Mouse (Mus musculus): ENCODE data around the gene Ppp1r36. TPM values are rescaled to one million over a fixed set of nuclear protein-coding genes. Genes with fewer than 3 reads are reported as not detected.
A peak's percentile ranks its signal among the peaks of the same experiment; 100 is the strongest.

Ppp1r36 gene
- total and polyA plus RNA-seq, 3 experiments = not detected

DNA sequence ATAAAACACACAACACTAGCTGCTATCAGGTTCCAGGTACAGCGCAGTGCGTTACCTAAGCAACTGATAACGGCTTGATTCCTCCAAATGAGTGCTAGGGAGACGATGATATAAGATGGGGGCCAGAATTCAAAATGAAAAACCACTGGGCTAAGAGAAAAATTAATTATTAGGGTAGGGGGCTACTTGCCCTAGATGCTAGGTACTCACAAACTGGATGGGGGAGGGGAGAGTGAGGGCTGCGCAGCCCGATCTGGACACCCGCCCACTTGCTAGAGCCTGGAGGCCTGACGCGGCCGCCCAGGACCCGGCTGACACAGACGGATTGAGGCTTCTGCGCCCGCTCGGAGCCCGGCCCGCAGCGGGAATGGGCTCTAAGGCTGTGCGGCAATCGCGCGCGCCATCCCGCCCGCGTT, 48.5 kb upstream of the Ppp1r36 start:
- H3K9ac ChIP-seq (ENCODE audit: control insufficient read depth, low read depth, low read length, poor library complexity, severe bottlenecking) = peak overlapping the region; percentile 100
- DNase-seq (ENCODE audit: low read depth, low spot score) = peak; percentile 80
- peak overlapping the region; percentile 67 to 87 for H3K4me3 ChIP-seq (ENCODE audit: control insufficient read depth in 1 of 2, insufficient read depth in 1 of 2, low read depth in 2 of 2, low read length in 2 of 2)
- peaks cover 80% of the 10 kb centered on the region for H3K79me2 ChIP-seq (ENCODE audit: control insufficient read depth, insufficient read depth, low read length, poor library complexity)
- peak overlapping the region; percentile 97 for H3K27ac ChIP-seq (ENCODE audit: control insufficient read depth, low read depth, low read length)
- peaks cover 25 to 35% of the 10 kb centered on the region in 2 experiments for H3K4me1 ChIP-seq (ENCODE audit: control insufficient read depth in 1 of 2, insufficient read depth in 2 of 2, low read length in 2 of 2)
- no peaks in the 10 kb centered on the region for H3K9me3 ChIP-seq (replicated peaks; ENCODE audit: insufficient read depth, low read length)
- no peaks in the 10 kb centered on the region for H3K27me3 ChIP-seq (ENCODE audit: control insufficient read depth in 1 of 2, insufficient read depth in 2 of 2, low read length in 2 of 2)
- H3K36me3 ChIP-seq (ENCODE audit: control insufficient read depth in 1 of 2, insufficient read depth in 2 of 2, low read length in 2 of 2) = peaks cover 0 to 41% of the 10 kb centered on the region in 2 experiments; a peak in 2 of 4 replicates
- TF ChIP-seq NRF1 (IDR thresholded peaks at IDR 0.05; ENCODE audit: insufficient read depth, low read depth, low read length, poor library complexity, severe bottlenecking) = no peak
- TF ChIP-seq MAFK (IDR thresholded peaks at IDR 0.05; ENCODE audit: borderline replicate concordance, low read depth, low read length) = no peak
- no peak for TF ChIP-seq POLR2AphosphoS5 (IDR thresholded peaks at IDR 0.05; ENCODE audit: borderline replicate concordance, low read depth, low read length)
- TF ChIP-seq HCFC1 (IDR thresholded peaks at IDR 0.05; ENCODE audit: low read depth, low read length) = 0 out of 2 replicates have a peak, but pooled peaks have one; percentile 1
- peak; percentile 84 for TF ChIP-seq GATA1 (IDR thresholded peaks at IDR 0.05; ENCODE audit: low read depth, low read length)
- TF ChIP-seq TBP (IDR thresholded peaks at IDR 0.05; ENCODE audit: low read depth, low read length) = peak; percentile 64; the same call in 1 of the 2 replicates
- peak; percentile 27 for TF ChIP-seq SIN3A (IDR thresholded peaks at IDR 0.05; ENCODE audit: low read length)
- TF ChIP-seq ZMIZ1 (IDR thresholded peaks at IDR 0.05; ENCODE audit: low read depth, low read length) = no peak
- TF ChIP-seq RAD21 (IDR thresholded peaks at IDR 0.05; ENCODE audit: low read depth, low read length) = no peak
- no peak; the same call in 1 of the 2 replicates for TF ChIP-seq TCF12 (IDR thresholded peaks at IDR 0.05; ENCODE audit: low read depth, low read length)
- no peak for TF ChIP-seq MYC (IDR thresholded peaks at IDR 0.05; ENCODE audit: low read depth, low read length)

DNA sequence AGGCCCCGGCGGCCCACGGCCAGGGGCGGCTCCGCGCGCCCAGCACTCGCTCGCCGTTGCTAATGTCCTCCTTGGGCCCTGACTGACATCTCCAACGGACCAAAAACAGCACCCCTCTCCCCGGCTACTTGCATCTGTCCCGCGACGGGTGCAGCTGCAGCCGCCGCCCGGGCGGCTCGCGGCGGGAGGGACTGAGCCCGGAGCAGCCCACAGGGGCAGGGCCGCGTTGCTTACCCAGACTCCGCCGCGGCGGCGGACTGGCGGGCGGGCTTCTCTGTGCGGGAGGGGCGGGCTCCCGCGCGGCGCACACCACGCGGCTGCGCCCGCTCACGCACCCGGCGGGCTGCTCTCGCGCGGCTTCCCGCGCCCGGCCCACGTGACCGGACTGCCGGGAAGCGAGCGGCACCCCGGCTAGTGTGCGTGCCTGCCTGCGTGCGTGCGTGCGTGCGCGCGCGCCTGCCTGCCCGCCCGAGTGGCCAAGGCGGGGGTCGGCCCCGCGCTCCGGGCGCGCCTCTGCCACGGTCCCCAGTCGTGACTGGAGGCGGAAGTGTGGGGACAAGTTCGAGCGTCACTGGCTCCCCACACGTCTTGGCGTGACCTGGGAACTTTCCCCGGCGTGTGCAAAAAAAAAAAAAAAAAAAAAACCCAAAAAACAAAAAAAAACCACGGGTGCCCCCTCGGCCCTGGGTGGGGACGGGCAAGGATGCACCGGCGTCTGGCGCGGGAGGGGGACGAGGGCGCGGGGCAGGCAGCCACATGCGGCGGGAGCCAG, 47.9 kb upstream of the Ppp1r36 start, which contains the start of gene Zbtb25:
Zbtb25 (minus strand) TSS at position 397 of the 772 bp plus-strand sequence.
- Histone ChIP-seq H3K4me3 (ENCODE audit: control insufficient read depth in 1 of 2, insufficient read depth in 1 of 2, low read depth in 2 of 2, low read length in 2 of 2) (peak within 1 kb of the TSS; percentile 87 to 94), H3K27ac (ENCODE audit: control insufficient read depth, low read depth, low read length) (peak within 1 kb of the TSS; percentile 97), H3K9ac (ENCODE audit: control insufficient read depth, low read depth, low read length, poor library complexity, severe bottlenecking) (peak within 1 kb of the TSS; percentile 100), H3K79me2 (ENCODE audit: control insufficient read depth, insufficient read depth, low read length, poor library complexity) (peaks cover 81% of the 10 kb centered on the region), H3K4me1 (ENCODE audit: control insufficient read depth in 1 of 2, insufficient read depth in 2 of 2, low read length in 2 of 2) (peaks cover 26 to 35% of the 10 kb centered on the region in 2 experiments), H3K27me3 (ENCODE audit: control insufficient read depth in 1 of 2, insufficient read depth in 2 of 2, low read length in 2 of 2) (no peaks in the 10 kb centered on the region), H3K36me3 (ENCODE audit: control insufficient read depth in 1 of 2, insufficient read depth in 2 of 2, low read length in 2 of 2) (peaks cover 0 to 46% of the 10 kb centered on the region in 2 experiments; a peak in 2 of 4 replicates), H3K9me3 (replicated peaks; ENCODE audit: insufficient read depth, low read length) (no peaks in the 10 kb centered on the region)
- peak; percentile 82 for DNase-seq (ENCODE audit: low read depth, low spot score)
- no peak for TF ChIP-seq RCOR1 (IDR thresholded peaks at IDR 0.05; ENCODE audit: low read depth, low read length)
- TF ChIP-seq GATA1 (IDR thresholded peaks at IDR 0.05; ENCODE audit: low read depth, low read length) = no peak
- no peak for TF ChIP-seq ZKSCAN1 (IDR thresholded peaks at IDR 0.05; ENCODE audit: low read depth, low read length)
- 0 out of 6 replicates have a peak, but pooled peaks of 1 of the 3 experiments have one; percentile 0 for TF ChIP-seq CTCF (IDR thresholded peaks at IDR 0.05 in 2 of 3, conservative IDR thresholded peaks at IDR 0.05 in 1 of 3; ENCODE audit: control insufficient read depth in 1 of 3, insufficient read depth in 1 of 3, low read depth in 2 of 3, low read length in 3 of 3, poor library complexity in 1 of 3, severe bottlenecking in 1 of 3)
- TF ChIP-seq EP300 (IDR thresholded peaks at IDR 0.05; ENCODE audit: low read depth in 1 of 2, low read length in 2 of 2) = peak in 1 of 2 experiments; percentile 4; a peak in 1 of 4 replicates
- TF ChIP-seq KAT2A (conservative IDR thresholded peaks at IDR 0.05; ENCODE audit: low read depth, low read length) = 0 out of 2 replicates have a peak, but pooled peaks have one; percentile 1
- TF ChIP-seq BHLHE40 (IDR thresholded peaks at IDR 0.05; ENCODE audit: borderline replicate concordance, low read depth, low read length) = no peak
- TF ChIP-seq MYB (IDR thresholded peaks at IDR 0.05; ENCODE audit: low read depth, low read length) = no peak
- no peak for TF ChIP-seq POLR2AphosphoS5 (IDR thresholded peaks at IDR 0.05; ENCODE audit: borderline replicate concordance, low read depth, low read length)
- peak; percentile 74 for TF ChIP-seq MXI1 (IDR thresholded peaks at IDR 0.05; ENCODE audit: low read depth, low read length)
- no peak for TF ChIP-seq MEF2A (IDR thresholded peaks at IDR 0.05; ENCODE audit: extremely low read depth, insufficient replicate concordance, low read depth, low read length, poor library complexity, severe bottlenecking)
- TF ChIP-seq SMC3 (IDR thresholded peaks at IDR 0.05; ENCODE audit: low read depth, low read length) = no peak
- TF ChIP-seq CHD1 (IDR thresholded peaks at IDR 0.05; ENCODE audit: low read depth, low read length) = peak; percentile 97
- no peak for TF ChIP-seq JUND (IDR thresholded peaks at IDR 0.05; ENCODE audit: low read depth, low read length)
- 0 out of 2 replicates have a peak, but pooled peaks have one; percentile 8 for TF ChIP-seq HCFC1 (IDR thresholded peaks at IDR 0.05; ENCODE audit: low read depth, low read length)
- no peak for TF ChIP-seq SIN3A (IDR thresholded peaks at IDR 0.05; ENCODE audit: low read length)
- peak; percentile 57 for TF ChIP-seq NRF1 (IDR thresholded peaks at IDR 0.05; ENCODE audit: insufficient read depth, low read depth, low read length, poor library complexity, severe bottlenecking)
- TF ChIP-seq ZNF384 (IDR thresholded peaks at IDR 0.05; ENCODE audit: low read depth, low read length) = peak; percentile 83
- TF ChIP-seq MAZ (IDR thresholded peaks at IDR 0.05; ENCODE audit: low read depth, low read length) = peak; percentile 49; the same call in 1 of the 2 replicates
- no peak for TF ChIP-seq ZMIZ1 (IDR thresholded peaks at IDR 0.05; ENCODE audit: low read depth, low read length)
- TF ChIP-seq ELF1 (IDR thresholded peaks at IDR 0.05; ENCODE audit: low read depth, low read length) = 0 out of 2 replicates have a peak, but pooled peaks have one; percentile 19
- TF ChIP-seq MAX (IDR thresholded peaks at IDR 0.05; ENCODE audit: low read length) = peak; percentile 87
- no peak for TF ChIP-seq MAFK (IDR thresholded peaks at IDR 0.05; ENCODE audit: borderline replicate concordance, low read depth, low read length)

Measured in MEL (cell line).